Mouse (Mus musculus) heart, adult 8-10 months (tissue): Measurements from ENCODE around the gene Slc25a45. TPM values are rescaled to one million over a fixed set of nuclear protein-coding genes. Genes with fewer than 3 reads are reported as not detected.

Experiments used
- DNase-seq: peaks from one replicate; pipeline ENCODE4 v3.0.0; 2022; ENCODE audit warnings: low spot score
- total RNA-seq, 4 experiments: library from RNA; stranded (reverse); gene quantifications; 2 replicates each; pipeline ENCODE4 v1.2.4; 2022

Gene Slc25a45
- total RNA-seq, 4 experiments from 2014 or later, result 2.4 to 3.8 (median 2.8) TPM

- no peak for DNase-seq
These were observed 11.6 kb downstream of the Slc25a45 start for GRCm38 (mm10) chr19:5889211-5889610.

GRCm38 (mm10) chr19:5891521-5892258 is 14.1 kb downstream of the Slc25a45 start:
- DNase-seq, result no peak

GRCm38 (mm10) chr19:5892262-5892661 is 14.7 kb downstream of the Slc25a45 start:
- no peak for DNase-seq

- no peak for DNase-seq
These were observed 15.1 kb downstream of the Slc25a45 start for GRCm38 (mm10) chr19:5892735-5893134.

GRCm38 (mm10) chr19:5893282-5894001 is 15.8 kb downstream of the Slc25a45 start:
- no peak for DNase-seq

GRCm38 (mm10) chr19:5894002-5894678 is 16.5 kb downstream of the Slc25a45 start, which contains the start of gene Tigd3:
Gene Tigd3 (minus strand): TSS chr19:5894149.
- DNase-seq, result peak; percentile 95

- no peak for DNase-seq
These were observed 29.7 kb downstream of the Slc25a45 start for GRCm38 (mm10) chr19:5907275-5907674.

- no peak for DNase-seq
These were observed 32.6 kb downstream of the Slc25a45 start for GRCm38 (mm10) chr19:5910221-5910620.

GRCm38 (mm10) chr19:5911430-5912102 is 34.0 kb downstream of the Slc25a45 start:
- no peak for DNase-seq

GRCm38 (mm10) chr19:5912103-5913006 is 34.7 kb downstream of the Slc25a45 start:
- DNase-seq, result peak; percentile 99

GRCm38 (mm10) chr19:5913007-5913719 is 35.6 kb downstream of the Slc25a45 start, which contains the start of gene Dpf2:
Gene Dpf2 (minus strand): TSS chr19:5913010.
- DNase-seq, result no peak

GRCm38 (mm10) chr19:5921715-5922114 is 44.1 kb downstream of the Slc25a45 start:
- DNase-seq, result peak; percentile 50

GRCm38 (mm10) chr19:5922119-5922942 is 44.7 kb downstream of the Slc25a45 start:
- DNase-seq, result peak; percentile 76

GRCm38 (mm10) chr19:5922963-5923362 is 45.4 kb downstream of the Slc25a45 start:
- no peak for DNase-seq

GRCm38 (mm10) chr19:5923990-5924712 is 46.5 kb downstream of the Slc25a45 start:
- DNase-seq, result peak; percentile 93

GRCm38 (mm10) chr19:5924713-5925093 is 47.1 kb downstream of the Slc25a45 start, which contains the start of gene Cdc42ep2:
Gene Cdc42ep2 (minus strand): TSS chr19:5924816.
- peak; percentile 97 for DNase-seq

- DNase-seq, result no peak
These were observed 47.8 kb downstream of the Slc25a45 start for GRCm38 (mm10) chr19:5925311-5925855.

- no peak for DNase-seq
These were observed 49.4 kb downstream of the Slc25a45 start for GRCm38 (mm10) chr19:5927026-5927425.
